Comparison of ENCODE assay signal across 7 mouse cellular contexts in genomic region chr1:34511027-34511426, GRCm38 (mm10). TPM values are rescaled to one million over a fixed set of nuclear protein-coding genes. Genes with fewer than 3 reads are reported as not detected.
DNase-seq lines count a peak whose midpoint lies in the region; ATAC-seq and TF ChIP-seq lines count a peak whose summit lies in the region.

No protein-coding gene starts in this region.

- peak; percentile 82 for TF ChIP-seq CTCF in cortical plate, adult 2 months (IDR thresholded peaks at IDR 0.05; ENCODE audit: extremely low read depth, insufficient read depth, low read length)

- no peaks in the 10 kb centered on the region for H3K36me3 ChIP-seq in heart, embryonic 13.5 days

- no peak for TF ChIP-seq POLR2A in cortical plate, adult 2 months (IDR thresholded peaks at IDR 0.05; ENCODE audit: extremely low read depth, insufficient read depth, low read length)

- peak overlapping the region; percentile 59; the same call in 1 of the 2 replicates for H3K4me2 ChIP-seq in heart, embryonic 13.5 days

- H3K9ac ChIP-seq in heart, embryonic 13.5 days, result no peak overlapping the region

- no peak overlapping the region for H3K4me3 ChIP-seq in cortical plate, adult 2 months (ENCODE audit: insufficient read depth, low read length)
- no peak overlapping the region for H3K4me3 ChIP-seq in heart, embryonic 13.5 days

- H3K27me3 ChIP-seq in heart, embryonic 13.5 days (replicated peaks), result no peaks in the 10 kb centered on the region

- peak; percentile 55 to 66 for DNase-seq in CD8-positive naive resting alpha-beta T cell, adult 2 months (ENCODE audit: low read depth in 2 of 2, low spot score in 2 of 2)
- peak; percentile 75 for DNase-seq in R1 (ENCODE audit: low read depth, low spot score)
- peak; percentile 22 for DNase-seq in layer of hippocampus, adult 9-10 months (ENCODE audit: low spot score)
- peak; percentile 43 for DNase-seq in lung, postnatal 14 days
- DNase-seq in skeletal muscle tissue, adult 2 months (ENCODE audit: low read depth, low spot score), result peak; percentile 3

- no peaks in the 10 kb centered on the region for H3K9me3 ChIP-seq in heart, embryonic 13.5 days

- H3K4me1 ChIP-seq in cortical plate, adult 2 months (ENCODE audit: control insufficient read depth, insufficient read depth, low read length), result no peaks in the 10 kb centered on the region
- peaks cover 13% of the 10 kb centered on the region for H3K4me1 ChIP-seq in heart, embryonic 13.5 days

- WGBS in heart, embryonic 13.5 days, result 5% methylated on average over 3 of the region's 3 CpGs

- no peak; the same call in 1 of the 2 replicates for ATAC-seq in heart, embryonic 13.5 days (ENCODE audit: extremely low read depth, insufficient number of reproducible peaks, low FRiP score, low TSS enrichment)

- H3K27ac ChIP-seq in cortical plate, adult 2 months (ENCODE audit: insufficient read depth, low read length), result no peak overlapping the region
- H3K27ac ChIP-seq in heart, embryonic 13.5 days (replicated peaks), result no peak overlapping the region

RNA-seq across cellular contexts. Expression of gene Prss39, which starts 12.8 kb away (rescaled TPM):
- not detected in 2 replicates for polyA plus RNA-seq in cortical plate, adult 2 months (2012; rRNA removed)
- not detected in 2 replicates for polyA plus RNA-seq in heart, embryonic 13.5 days (2015; fragmentation: Nextera tagmentation; extraction: Ambion mirVana)

RNA-seq across cellular contexts. Expression of gene Cfc1, which starts 24.4 kb away (rescaled TPM):
- 0.13 TPM in 1 of 2 replicates, not detected in the other for polyA plus RNA-seq in cortical plate, adult 2 months (2012; rRNA removed)
- polyA plus RNA-seq in heart, embryonic 13.5 days (2015; fragmentation: Nextera tagmentation; extraction: Ambion mirVana), result 0.28 TPM in 2 replicates

RNA-seq across cellular contexts. Expression of gene Prss40, which starts 49.7 kb away (rescaled TPM):
- not detected in 2 replicates for polyA plus RNA-seq in cortical plate, adult 2 months (2012; rRNA removed)
- not detected in 2 replicates for polyA plus RNA-seq in heart, embryonic 13.5 days (2015; fragmentation: Nextera tagmentation; extraction: Ambion mirVana)

RNA-seq across cellular contexts. Expression of gene Ptpn18, which starts 51.5 kb away (rescaled TPM):
- 8.4 and 8.5 TPM in 2 replicates for polyA plus RNA-seq in cortical plate, adult 2 months (2012; rRNA removed)
- polyA plus RNA-seq in heart, embryonic 13.5 days (2015; fragmentation: Nextera tagmentation; extraction: Ambion mirVana), result 15.1 and 15.8 TPM in 2 replicates

Comparison
In these comparisons a context has a peak if more than half of its experiments do, and no peak if none do; other contexts are left out.
1. DNase-seq: peak in every context shown above with its lines; median percentile 75 in R1; 60 in CD8-positive naive resting alpha-beta T cell, adult 2 months; 43 in lung, postnatal 14 days; 22 in layer of hippocampus, adult 9-10 months; 3 in skeletal muscle tissue, adult 2 months.